Mouse (Mus musculus) erythroblast, embryonic 14.5 days (primary cell): ENCODE results near the gene Cd36.

Experiments used
- GATA1 ChIP-seq: IDR thresholded peaks from 2 replicates; pipeline ENCODE4 v1.6.1; 2012; ENCODE audit warnings: low read length, inconsistent platforms, mixed read lengths
- TAL1 ChIP-seq: IDR thresholded peaks from 3 replicates; pipeline ENCODE4 v1.6.1; 2012; ENCODE audit warnings: low read length, inconsistent platforms, mixed read lengths

- TF ChIP-seq GATA1 (no peak), TAL1 (no peak)
Measured at GRCm38 (mm10) chr5:17753471-17754005, 135.1 kb downstream of the Cd36 start.
